Mouse (Mus musculus) midbrain, postnatal 0 days (tissue): ENCODE data around the gene Mvp. TPM values are rescaled to one million over a fixed set of nuclear protein-coding genes. Genes with fewer than 3 reads are reported as not detected.

ENCODE experiments used
- ATAC-seq: fragments of 200-750 bp; cut with Nextera tagmentation; 2 replicates; pipeline ENCODE4 v1.8.0; 2017; ENCODE audit warnings: moderate number of reproducible peaks, mild to moderate bottlenecking, moderate TSS enrichment, moderate library complexity; ENCODE audit not compliant: low FRiP score
- DNase-seq: peaks from one replicate; pipeline ENCODE4 v3.0.0-alpha.2; 2015; ENCODE audit warnings: low spot score
- H3K27ac ChIP-seq: fragments of 300-500 bp; sonication (generic); 2 replicates; pipeline ENCODE4 v1.5.1; 2014; ENCODE audit warnings: low read depth, mild to moderate bottlenecking, low read length, mixed read lengths
- H3K27me3 ChIP-seq: fragments of 300-500 bp; sonication (generic); 2 replicates; pipeline ENCODE4 v1.6.1; 2014; ENCODE audit warnings: low read length, control low read depth, mixed read lengths; ENCODE audit not compliant: insufficient read depth
- H3K36me3 ChIP-seq: fragments of 300-500 bp; sonication (generic); 2 replicates; pipeline ENCODE4 v1.6.1; 2014; ENCODE audit warnings: low read length, control low read depth, mixed read lengths; ENCODE audit not compliant: insufficient read depth
- H3K4me1 ChIP-seq: fragments of 300-500 bp; sonication (generic); 2 replicates; pipeline ENCODE4 v1.6.1; 2014; ENCODE audit warnings: mild to moderate bottlenecking, control low read depth, antibody characterized with exemption, low read length, mixed read lengths; ENCODE audit not compliant: insufficient read depth
- H3K4me2 ChIP-seq: fragments of 300-500 bp; sonication (generic); 2 replicates; pipeline ENCODE4 v1.6.1; 2014; ENCODE audit warnings: low read depth, mild to moderate bottlenecking, low read length, mixed read lengths; ENCODE audit not compliant: poor library complexity, severe bottlenecking
- H3K4me3 ChIP-seq: fragments of 300-500 bp; sonication (generic); 2 replicates; pipeline ENCODE4 v1.5.1; 2014; ENCODE audit warnings: low read depth, mild to moderate bottlenecking, low read length, moderate library complexity
- H3K9ac ChIP-seq: fragments of 300-500 bp; sonication (generic); replicated peaks from 2 replicates; pipeline ENCODE4 v1.6.1; 2014; ENCODE audit warnings: mild to moderate bottlenecking, low read length, moderate library complexity, mixed read lengths; ENCODE audit not compliant: poor library complexity, severe bottlenecking
- H3K9me3 ChIP-seq: fragments of 300-500 bp; sonication (generic); 2 replicates; pipeline ENCODE4 v1.6.1; 2016; ENCODE audit warnings: low read length, control low read depth
- CTCF ChIP-seq: IDR thresholded peaks from 2 replicates; pipeline ENCODE4 v1.5.1; 2016; ENCODE audit warnings: antibody characterized with exemption, mild to moderate bottlenecking
- WGBS: fragments of 180-500 bp; shearing (Covaris S2); extraction: QIAGEN DNeasy Blood & Tissue Kit; methylation state at CpG from one replicate; pipeline ENCODE4 v1.1.7; 2014; 5-methylcytosine and 5-hydroxymethylcytosine counted together
- polyA plus RNA-seq: library from polyadenylated mRNA; unstranded; fragments of >200 nt; fragmentation: Nextera tagmentation; extraction: Ambion mirVana; gene quantifications from 2 replicates; pipeline ENCODE4 v1.2.1, GENCODE M21; 2015
- total RNA-seq: library from RNA; depleted of rRNA; stranded (reverse); fragments of >200 nt; gene quantifications from 2 replicates; pipeline ENCODE4 v1.2.3, GENCODE M21; 2014

Mvp gene
- total and polyA plus RNA-seq, 2 experiments from 2014 or later = 4.2 to 4.4 TPM

DNA sequence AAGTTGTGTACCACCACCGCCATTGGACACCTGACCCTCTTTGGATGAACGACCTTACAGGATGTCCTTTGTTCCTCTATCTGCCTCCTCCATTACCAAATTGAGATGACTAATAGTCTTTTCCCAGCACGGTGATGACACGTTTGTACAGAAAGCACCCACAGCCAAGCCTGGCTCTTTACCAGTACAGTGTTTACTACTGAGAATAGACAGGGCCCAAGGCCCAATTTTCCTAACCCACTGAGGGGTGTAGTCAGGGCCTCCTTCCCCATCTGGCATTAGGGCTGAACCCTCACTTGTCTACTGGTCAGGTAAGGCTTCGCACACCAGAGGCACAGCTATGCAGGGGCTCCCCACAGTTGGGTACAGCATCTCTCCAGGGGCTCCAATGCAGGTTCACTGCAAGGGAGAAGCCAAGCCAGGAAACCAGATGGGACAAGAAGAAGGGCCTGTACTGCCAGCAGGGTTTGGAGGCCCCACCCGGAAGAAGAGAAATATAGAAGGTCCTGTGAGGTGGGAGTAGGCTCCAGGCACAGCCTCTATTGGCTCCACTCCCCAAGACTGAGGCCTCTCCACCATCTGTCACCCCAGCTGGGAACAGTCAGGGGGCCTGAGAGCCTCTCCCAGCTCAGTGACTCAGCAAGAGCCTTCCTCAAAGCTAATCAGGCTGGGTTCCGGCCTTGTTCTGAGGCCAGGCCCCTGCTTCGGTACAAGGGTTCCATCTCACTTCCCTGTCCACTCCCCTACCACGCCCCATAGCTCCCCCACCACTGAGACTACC lies 6.0 kb downstream of the Mvp start:
- peak overlapping the region; percentile 51; the same call in 1 of the 2 replicates for H3K27ac ChIP-seq
- H3K9me3 ChIP-seq = no peaks in the 10 kb centered on the region
- no peak overlapping the region for H3K4me3 ChIP-seq
- no peaks in the 10 kb centered on the region for H3K4me1 ChIP-seq
- 0 out of 2 replicates have a peak overlapping the region, but pooled peaks have one; percentile 8 for H3K9ac ChIP-seq
- no peak for TF ChIP-seq CTCF
- no peaks in the 10 kb centered on the region for H3K36me3 ChIP-seq
- ATAC-seq (peak; percentile 56), DNase-seq (peak; percentile 71)
- H3K4me2 ChIP-seq = no peak overlapping the region
- H3K27me3 ChIP-seq = no peaks in the 10 kb centered on the region
- WGBS = 66% methylated on average over 9 of the region's 9 CpGs

- 83% methylated on average over 6 of the region's 6 CpGs for WGBS
- no peaks in the 10 kb centered on the region for H3K36me3 ChIP-seq
Observed at GRCm38 (mm10) chr7:127007313-127008024, 7.0 kb downstream of the Mvp start.

GRCm38 (mm10) chr7:127004122-127004875 lies 10.1 kb downstream of the Mvp start:
- peak; percentile 39; the same call in 1 of the 2 replicates for TF ChIP-seq CTCF
- Histone ChIP-seq H3K27ac (no peak overlapping the region), H3K27me3 (no peaks in the 10 kb centered on the region), H3K4me2 (no peak overlapping the region), H3K36me3 (no peaks in the 10 kb centered on the region), H3K9me3 (no peaks in the 10 kb centered on the region), H3K9ac (no peak overlapping the region), H3K4me1 (no peaks in the 10 kb centered on the region), H3K4me3 (no peak overlapping the region)
- WGBS = 87% methylated on average over 4 of the region's 4 CpGs
- no peak for DNase-seq
- no peak for ATAC-seq

More at GRCm38 (mm10) chr7:127007313-127008024, 7.0 kb downstream of the Mvp start:
- no peak overlapping the region for H3K27ac ChIP-seq
- H3K4me1 ChIP-seq = no peaks in the 10 kb centered on the region
- no peak for TF ChIP-seq CTCF
- H3K4me2 ChIP-seq = no peak overlapping the region
- DNase-seq (no peak), ATAC-seq (no peak)
- H3K9me3 ChIP-seq = no peaks in the 10 kb centered on the region
- no peak overlapping the region for H3K4me3 ChIP-seq
- no peaks in the 10 kb centered on the region for H3K27me3 ChIP-seq
- H3K9ac ChIP-seq = no peak overlapping the region

DNA sequence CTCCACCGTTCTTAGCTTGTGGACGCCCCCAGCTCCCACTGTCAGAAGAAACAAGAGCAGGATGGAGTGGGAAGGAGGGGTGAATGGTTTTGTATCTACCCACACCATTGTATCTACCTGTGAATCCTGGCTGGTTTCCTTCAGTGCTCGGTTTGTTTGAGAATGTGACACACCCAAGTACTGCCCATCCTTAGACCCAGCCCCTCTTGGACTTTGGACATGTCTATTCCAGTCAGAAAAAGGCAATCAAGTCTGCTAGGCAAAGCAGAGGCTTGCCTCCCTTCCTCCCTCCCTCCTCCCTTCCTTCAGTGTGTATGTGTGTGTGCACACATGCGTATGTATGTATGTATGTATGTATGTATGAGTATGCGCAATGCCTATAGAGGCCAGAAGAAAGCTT lies 10.8 kb downstream of the Mvp start:
- Histone ChIP-seq H3K27ac (no peak overlapping the region), H3K27me3 (no peaks in the 10 kb centered on the region), H3K4me2 (no peak overlapping the region), H3K9me3 (no peaks in the 10 kb centered on the region), H3K4me1 (no peaks in the 10 kb centered on the region), H3K4me3 (no peak overlapping the region), H3K9ac (no peak overlapping the region), H3K36me3 (no peaks in the 10 kb centered on the region)
- WGBS = 90% methylated on average over 5 of the region's 5 CpGs
- no peak for TF ChIP-seq CTCF
- ATAC-seq (no peak), DNase-seq (no peak)

GRCm38 (mm10) chr7:126999568-126999967 lies 14.9 kb downstream of the Mvp start:
- Histone ChIP-seq H3K36me3 (no peaks in the 10 kb centered on the region), H3K4me3 (no peak overlapping the region), H3K4me2 (no peak overlapping the region), H3K27ac (no peak overlapping the region), H3K27me3 (no peaks in the 10 kb centered on the region), H3K4me1 (no peaks in the 10 kb centered on the region), H3K9ac (no peak overlapping the region), H3K9me3 (no peaks in the 10 kb centered on the region)
- WGBS = 86% methylated on average over 10 of the region's 10 CpGs
- ATAC-seq = no peak
- no peak for TF ChIP-seq CTCF
- no peak for DNase-seq
